Mouse (Mus musculus) spleen, adult 2 months (tissue): ENCODE measurements around the gene Stk33.

ENCODE experiments used
- CTCF ChIP-seq: fragments of 200-500 bp; IDR thresholded peaks from 2 replicates; pipeline ENCODE4 v1.5.1; 2011; ENCODE audit warnings: mild to moderate bottlenecking, inconsistent platforms; ENCODE audit not compliant: insufficient read depth, insufficient read length, insufficient replicate concordance; ENCODE audit errors: extremely low read depth
- POLR2A ChIP-seq: fragments of 200-500 bp; IDR thresholded peaks from 2 replicates; pipeline ENCODE4 v1.6.1; 2011; ENCODE audit warnings: low read depth, low read length, inconsistent platforms

DNA sequence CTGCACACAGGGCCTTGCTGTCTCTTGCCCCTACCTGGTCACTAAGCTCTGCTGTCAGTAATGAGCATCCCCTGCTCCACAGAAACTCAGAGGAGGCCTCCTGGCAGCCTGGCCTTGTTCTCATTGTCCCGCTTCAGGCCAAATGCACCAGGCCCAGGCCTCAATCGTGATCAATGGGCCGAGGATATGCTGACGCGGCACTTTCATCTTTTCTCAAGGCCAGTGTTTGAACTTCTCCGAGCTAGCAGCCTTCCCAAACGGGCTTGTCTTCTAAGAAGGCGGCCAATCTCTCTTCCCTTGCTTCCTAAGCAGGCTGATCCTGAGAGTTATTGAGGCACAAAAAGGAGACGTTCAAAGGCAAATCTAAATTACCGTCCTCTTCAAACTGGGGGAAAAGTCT is 200.2 kb downstream of the Stk33 start:
- TF ChIP-seq POLR2A: no peak
- TF ChIP-seq CTCF: no peak
